Mouse (Mus musculus) right cerebral cortex, postnatal 10 days (tissue): Measurements from ENCODE around the gene B3gnt6.

Source experiments
- DNase-seq, 2 experiments: peaks; one replicate each; pipeline ENCODE4 v3.0.0; 2021; ENCODE audit warnings: low spot score in 2 of 2

B3gnt6 gene

GRCm38 (mm10) chr7:98150525-98150924 is 48.8 kb downstream of the B3gnt6 start:
- no peak for DNase-seq

GRCm38 (mm10) chr7:98149802-98150201 is 49.5 kb downstream of the B3gnt6 start:
- no peak for DNase-seq

GRCm38 (mm10) chr7:98148721-98149407 is 50.4 kb downstream of the B3gnt6 start:
- no peak for DNase-seq

GRCm38 (mm10) chr7:98147766-98148165 is 51.5 kb downstream of the B3gnt6 start:
- DNase-seq, result no peak

GRCm38 (mm10) chr7:98146447-98146845 is 52.8 kb downstream of the B3gnt6 start:
- DNase-seq, result no peak

GRCm38 (mm10) chr7:98145842-98146446 is 53.3 kb downstream of the B3gnt6 start:
- DNase-seq, result no peak

GRCm38 (mm10) chr7:98145402-98145801 is 53.9 kb downstream of the B3gnt6 start, which contains the start of gene Omp:
Omp (minus strand) TSS chr7:98145502.
- no peak for DNase-seq

- DNase-seq, result no peak
Observed at GRCm38 (mm10) chr7:98142648-98143047, 56.6 kb downstream of the B3gnt6 start.
